Mouse (Mus musculus) limb, embryonic 10.5 days (tissue): ENCODE measurements at regions not wholly inside any gene's neighbourhood (a gene's known extent, or its start where the extent isn't known, plus 50 kb on each side); places are given as distances from the start of the nearest gene placed in this dataset.

Experiments
- DNase-seq: peaks from one replicate; pipeline ENCODE4 v3.0.0-alpha.2; 2017; ENCODE audit warnings: low spot score
- H3K27ac ChIP-seq: fragments of 300-500 bp; sonication (generic); 2 replicates; pipeline ENCODE4 v1.5.1; 2016; ENCODE audit warnings: mild to moderate bottlenecking
- H3K27me3 ChIP-seq: fragments of 300-500 bp; sonication (generic); 2 replicates; pipeline ENCODE4 v1.6.1; 2016; ENCODE audit warnings: low read depth, mild to moderate bottlenecking; ENCODE audit not compliant: poor library complexity, severe bottlenecking
- H3K36me3 ChIP-seq: fragments of 300-500 bp; sonication (generic); 2 replicates; pipeline ENCODE4 v1.6.1; 2016; ENCODE audit warnings: mild to moderate bottlenecking, moderate library complexity
- H3K4me1 ChIP-seq: fragments of 300-500 bp; sonication (generic); 2 replicates; pipeline ENCODE4 v1.6.1; 2016
- H3K4me3 ChIP-seq: fragments of 300-500 bp; sonication (generic); 2 replicates; pipeline ENCODE4 v1.5.1; 2016; ENCODE audit warnings: mild to moderate bottlenecking, moderate library complexity
- H3K9me3 ChIP-seq: fragments of 300-500 bp; sonication (generic); replicated peaks from 2 replicates; pipeline ENCODE4 v1.6.1; 2016; ENCODE audit warnings: mild to moderate bottlenecking
- WGBS: fragments of 180-500 bp; shearing (Covaris S2); methylation state at CpG from one replicate; pipeline ENCODE4 v1.1.7; 2016; 5-methylcytosine and 5-hydroxymethylcytosine counted together

DNA sequence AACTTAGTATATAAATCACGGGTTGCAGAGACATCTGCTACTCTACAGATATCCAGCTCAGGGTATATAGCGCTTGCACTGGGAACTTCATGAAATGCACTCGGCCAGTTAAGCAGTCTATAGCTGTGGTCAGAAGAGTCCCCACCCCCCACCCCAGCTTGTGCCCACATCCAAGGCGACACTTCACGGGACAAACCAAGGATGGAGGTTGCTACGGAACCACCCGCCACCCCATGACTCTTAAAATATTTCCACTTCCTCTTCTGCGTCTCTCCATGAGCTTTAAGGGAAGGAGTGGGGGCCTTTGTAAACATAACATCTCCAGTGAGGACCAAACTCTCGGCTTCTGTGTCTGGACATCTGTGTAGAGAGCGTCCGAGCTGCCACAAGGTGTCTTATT lies 469.5 kb upstream of the Fam19a5 start:
- Histone ChIP-seq H3K4me3 (no peak overlapping the region), H3K9me3 (no peaks in the 10 kb centered on the region), H3K27ac (no peak overlapping the region), H3K36me3 (no peaks in the 10 kb centered on the region), H3K4me1 (no peaks in the 10 kb centered on the region), H3K27me3 (no peaks in the 10 kb centered on the region)
- 86% methylated on average over 11 of the region's 11 CpGs for WGBS
- no peak for DNase-seq

DNA sequence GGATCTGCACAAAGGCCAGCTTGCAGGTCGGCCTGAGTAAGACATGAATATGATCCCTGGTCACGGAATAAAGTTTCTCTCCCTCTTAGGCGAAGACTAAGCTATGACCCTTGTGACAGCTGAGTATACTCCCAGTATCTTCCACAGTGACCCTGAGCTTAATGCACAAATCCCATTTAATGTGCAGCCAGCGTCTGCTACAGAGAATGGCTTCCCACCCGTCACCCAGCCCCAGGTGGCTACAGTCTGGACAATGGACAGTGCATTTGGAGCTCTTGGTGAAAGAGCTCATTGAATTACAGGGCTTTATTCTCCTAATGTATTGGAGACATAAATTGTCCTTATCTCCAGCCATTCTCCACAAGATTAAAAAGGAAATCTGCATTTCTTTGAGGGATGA lies 454.3 kb upstream of the Fam19a5 start:
- no peaks in the 10 kb centered on the region for H3K36me3 ChIP-seq
- H3K4me1 ChIP-seq, result no peaks in the 10 kb centered on the region
- DNase-seq, result no peak
- no peak overlapping the region for H3K27ac ChIP-seq
- H3K4me3 ChIP-seq, result no peak overlapping the region
- H3K9me3 ChIP-seq, result no peaks in the 10 kb centered on the region
- H3K27me3 ChIP-seq, result no peaks in the 10 kb centered on the region
- 86% methylated on average over 5 of the region's 5 CpGs for WGBS

DNA sequence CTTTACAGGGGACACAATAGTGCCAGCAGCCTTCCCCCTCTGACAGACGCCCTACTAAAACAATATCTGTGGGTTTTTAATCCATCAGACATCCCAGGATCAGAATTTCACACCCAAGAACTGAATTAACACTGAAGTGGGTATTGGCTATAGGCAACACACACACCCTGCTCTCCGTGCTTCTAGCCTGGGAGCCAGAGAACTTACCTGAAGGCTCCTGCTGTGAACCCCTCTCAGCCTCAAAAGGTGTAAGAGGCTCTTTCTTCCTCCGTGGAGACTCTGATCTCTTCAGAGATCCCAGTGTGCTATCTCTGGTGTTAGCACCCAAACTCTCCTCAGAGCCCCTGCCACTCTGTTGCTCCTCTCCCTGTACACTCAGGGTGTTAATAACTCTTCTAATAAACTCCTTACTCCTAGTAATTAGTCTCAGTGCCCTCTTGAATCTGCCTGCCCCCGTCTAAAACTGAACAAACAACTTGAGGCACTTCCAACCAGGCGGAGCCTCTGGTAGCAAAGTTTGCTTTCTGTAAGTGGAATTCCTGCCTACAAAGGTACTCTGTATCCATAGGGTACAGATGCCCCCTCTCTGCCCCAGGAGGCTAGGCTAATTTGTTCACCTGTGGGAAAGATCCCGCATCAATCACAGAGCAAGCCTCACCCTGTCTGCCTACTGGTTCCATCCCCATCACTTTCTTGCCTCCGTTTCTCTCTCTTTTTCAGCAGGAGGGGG lies 452.9 kb upstream of the Fam19a5 start:
- no peak for DNase-seq
- H3K27ac ChIP-seq, result no peak overlapping the region
- 64% methylated on average over 7 of the region's 7 CpGs for WGBS
- no peaks in the 10 kb centered on the region for H3K36me3 ChIP-seq
- no peaks in the 10 kb centered on the region for H3K9me3 ChIP-seq
- no peak overlapping the region for H3K4me3 ChIP-seq
- no peaks in the 10 kb centered on the region for H3K4me1 ChIP-seq
- no peaks in the 10 kb centered on the region for H3K27me3 ChIP-seq

DNA sequence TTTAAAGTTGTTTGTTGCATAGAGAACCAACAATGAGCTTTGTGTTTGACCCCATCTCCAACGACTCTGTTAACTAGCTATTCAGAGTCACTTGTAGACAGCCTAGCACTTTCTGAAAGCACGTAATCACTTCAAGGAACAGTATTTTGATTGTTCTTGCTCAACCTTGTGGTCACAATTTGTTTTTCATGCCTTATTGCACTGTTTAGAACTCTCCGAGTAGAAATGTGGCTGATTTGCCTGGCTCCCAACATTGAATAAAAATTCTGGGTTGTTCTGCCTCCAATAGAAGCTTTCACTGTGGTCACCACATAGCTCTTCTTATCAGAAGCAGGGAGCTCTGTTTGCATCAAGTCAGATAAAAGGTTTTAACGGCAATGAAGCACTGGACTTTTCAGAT lies 446.9 kb upstream of the Fam19a5 start:
- Histone ChIP-seq H3K27ac (no peak overlapping the region), H3K9me3 (no peaks in the 10 kb centered on the region), H3K4me3 (no peak overlapping the region), H3K27me3 (no peaks in the 10 kb centered on the region), H3K36me3 (no peaks in the 10 kb centered on the region), H3K4me1 (no peaks in the 10 kb centered on the region)
- DNase-seq, result no peak
- WGBS, result 84% methylated on average over 4 of the region's 4 CpGs

DNA sequence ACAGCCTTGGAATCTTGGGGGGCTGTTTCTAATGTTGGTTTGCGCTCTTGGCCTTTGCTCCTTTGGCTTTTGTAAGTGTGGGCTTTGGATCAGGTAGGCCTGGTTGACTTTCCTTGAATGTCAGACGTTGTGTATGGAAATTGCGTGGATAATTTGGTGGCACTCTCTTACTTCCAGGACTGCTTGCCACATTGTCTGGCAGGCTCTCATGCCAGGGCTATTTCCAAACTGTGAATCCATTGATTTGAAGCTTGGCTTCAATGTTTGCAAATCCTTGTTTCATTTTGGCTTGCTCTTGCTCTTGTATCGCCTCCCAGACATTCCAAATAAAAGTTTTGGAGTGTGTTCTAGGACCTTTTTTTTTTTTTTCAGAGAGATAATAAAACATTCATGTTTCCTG lies 443.0 kb upstream of the Fam19a5 start:
- 97% methylated on average over 4 of the region's 4 CpGs for WGBS
- H3K27ac ChIP-seq, result no peak overlapping the region

DNA sequence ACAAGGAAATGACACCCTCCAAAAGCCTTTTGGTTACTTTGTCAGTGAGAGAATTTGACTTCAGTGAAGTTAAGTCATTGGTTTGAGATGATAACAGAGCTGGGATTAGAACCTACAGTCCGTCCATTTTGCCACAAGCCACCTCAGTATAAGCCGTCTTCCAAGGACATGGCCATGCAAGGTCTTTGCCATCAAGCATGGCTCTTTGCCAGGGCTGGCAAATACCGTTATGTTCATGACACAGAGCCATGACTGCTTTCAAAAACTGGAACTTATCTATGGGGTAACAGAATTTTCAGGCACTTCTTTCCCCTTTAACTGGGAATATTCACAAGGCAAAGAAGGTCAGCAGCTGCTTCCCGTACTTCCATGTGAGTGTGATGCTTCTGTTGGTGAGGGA lies 441.9 kb upstream of the Fam19a5 start:
- Histone ChIP-seq H3K4me3 (no peak overlapping the region), H3K36me3 (no peaks in the 10 kb centered on the region), H3K27ac (no peak overlapping the region), H3K4me1 (no peaks in the 10 kb centered on the region), H3K27me3 (no peaks in the 10 kb centered on the region), H3K9me3 (no peaks in the 10 kb centered on the region)
- DNase-seq, result no peak
- 93% methylated on average over 4 of the region's 4 CpGs for WGBS

More for the DNA sequence above, 443.0 kb upstream of the Fam19a5 start:
- no peaks in the 10 kb centered on the region for H3K4me1 ChIP-seq
- no peaks in the 10 kb centered on the region for H3K36me3 ChIP-seq
- no peak for DNase-seq
- H3K4me3 ChIP-seq, result no peak overlapping the region
- no peaks in the 10 kb centered on the region for H3K9me3 ChIP-seq
- no peaks in the 10 kb centered on the region for H3K27me3 ChIP-seq

DNA sequence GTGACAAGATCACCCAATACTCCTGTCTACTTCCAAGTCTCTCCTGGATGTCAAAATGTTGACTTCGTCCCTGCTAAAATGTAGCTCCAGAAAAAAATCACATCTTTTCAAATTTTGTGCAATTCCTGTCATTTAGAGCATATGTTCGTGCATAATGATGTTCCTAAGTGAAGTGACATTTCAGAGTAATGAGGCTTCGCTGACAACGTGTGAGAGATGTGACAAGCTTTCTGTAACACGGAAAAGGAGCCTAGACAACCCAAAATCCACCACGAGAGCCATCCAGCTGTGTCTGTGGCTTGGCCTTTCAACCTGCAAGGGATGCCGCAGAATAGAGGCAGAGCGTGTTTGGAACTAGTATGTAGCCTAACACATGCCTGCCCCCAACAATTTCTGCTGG lies 438.1 kb upstream of the Fam19a5 start:
- no peaks in the 10 kb centered on the region for H3K9me3 ChIP-seq
- no peaks in the 10 kb centered on the region for H3K36me3 ChIP-seq
- 87% methylated on average over 8 of the region's 8 CpGs for WGBS
- H3K4me3 ChIP-seq, result no peak overlapping the region
- H3K27me3 ChIP-seq, result no peaks in the 10 kb centered on the region
- no peak overlapping the region for H3K27ac ChIP-seq
- no peak for DNase-seq
- H3K4me1 ChIP-seq, result no peaks in the 10 kb centered on the region

DNA sequence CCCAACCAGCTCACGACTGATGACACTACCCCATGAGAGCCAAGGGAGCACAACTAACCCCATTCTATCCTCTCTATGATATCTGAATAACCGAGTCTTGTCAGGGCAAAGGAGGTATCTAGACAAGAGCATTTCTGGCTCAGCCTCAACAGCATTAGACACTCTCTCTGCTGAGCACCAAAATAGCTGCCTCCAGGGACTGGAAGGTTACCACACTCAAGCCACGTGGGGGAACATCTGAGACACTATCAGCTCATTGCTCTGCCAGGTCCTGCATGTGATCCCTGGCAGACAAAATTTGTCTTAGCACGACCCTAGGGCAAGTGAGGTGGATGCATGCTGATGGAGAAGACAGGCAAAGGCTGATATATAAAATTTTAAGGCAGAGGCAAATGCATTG lies 436.4 kb upstream of the Fam19a5 start:
- Histone ChIP-seq H3K27me3 (no peaks in the 10 kb centered on the region), H3K27ac (no peak overlapping the region), H3K36me3 (no peaks in the 10 kb centered on the region), H3K4me3 (no peak overlapping the region), H3K4me1 (no peaks in the 10 kb centered on the region), H3K9me3 (no peaks in the 10 kb centered on the region)
- WGBS, result 81% methylated on average over 4 of the region's 4 CpGs
- no peak for DNase-seq

DNA sequence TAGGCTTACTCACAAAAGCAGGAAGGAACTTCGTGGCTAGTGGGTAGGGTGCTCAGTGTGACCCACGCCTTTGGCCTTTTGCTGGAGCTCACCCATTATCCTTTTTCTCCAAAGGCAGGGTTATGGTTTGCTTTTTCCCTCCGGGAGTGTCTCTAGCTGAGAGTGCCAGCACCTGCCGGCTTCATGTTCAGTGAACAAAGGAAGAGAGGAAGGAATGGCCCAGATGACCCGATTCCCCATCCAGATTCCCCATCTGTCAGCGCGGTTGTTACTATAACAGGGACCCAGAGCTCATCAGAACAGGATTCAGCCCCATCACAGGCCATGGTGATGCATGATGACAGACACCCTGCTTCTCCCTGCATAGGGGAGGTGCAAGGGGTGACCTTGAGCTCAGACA lies 435.7 kb upstream of the Fam19a5 start:
- no peak for DNase-seq
- no peaks in the 10 kb centered on the region for H3K36me3 ChIP-seq
- no peaks in the 10 kb centered on the region for H3K9me3 ChIP-seq
- no peak overlapping the region for H3K27ac ChIP-seq
- H3K4me3 ChIP-seq, result no peak overlapping the region
- WGBS, result 82% methylated on average over 7 of the region's 7 CpGs
- no peaks in the 10 kb centered on the region for H3K4me1 ChIP-seq
- H3K27me3 ChIP-seq, result no peaks in the 10 kb centered on the region

DNA sequence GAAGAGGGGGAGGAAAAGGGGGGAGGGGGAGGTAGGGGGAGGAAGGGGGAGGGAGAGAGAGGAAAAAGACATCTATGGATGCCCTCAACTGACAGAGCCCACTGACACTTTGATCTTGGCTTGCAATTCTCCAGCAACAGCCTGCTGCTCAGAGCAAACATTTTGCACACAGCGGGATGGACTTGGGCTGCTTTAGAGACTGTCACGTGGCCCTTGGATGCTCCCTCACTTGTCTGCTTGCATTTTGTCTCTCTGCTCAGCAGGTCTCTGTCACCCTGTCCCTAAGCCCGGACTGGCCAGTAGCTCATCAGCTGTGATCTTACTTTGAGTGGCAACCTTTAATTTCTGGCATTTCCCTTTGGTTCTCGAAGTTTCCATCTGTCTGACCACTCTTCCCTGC lies 421.4 kb upstream of the Fam19a5 start:
- H3K27ac ChIP-seq, result no peak overlapping the region
- DNase-seq, result no peak
- no peaks in the 10 kb centered on the region for H3K9me3 ChIP-seq
- H3K36me3 ChIP-seq, result no peaks in the 10 kb centered on the region
- no peaks in the 10 kb centered on the region for H3K27me3 ChIP-seq
- no peaks in the 10 kb centered on the region for H3K4me1 ChIP-seq
- 24% methylated on average over 4 of the region's 4 CpGs for WGBS
- no peak overlapping the region for H3K4me3 ChIP-seq

DNA sequence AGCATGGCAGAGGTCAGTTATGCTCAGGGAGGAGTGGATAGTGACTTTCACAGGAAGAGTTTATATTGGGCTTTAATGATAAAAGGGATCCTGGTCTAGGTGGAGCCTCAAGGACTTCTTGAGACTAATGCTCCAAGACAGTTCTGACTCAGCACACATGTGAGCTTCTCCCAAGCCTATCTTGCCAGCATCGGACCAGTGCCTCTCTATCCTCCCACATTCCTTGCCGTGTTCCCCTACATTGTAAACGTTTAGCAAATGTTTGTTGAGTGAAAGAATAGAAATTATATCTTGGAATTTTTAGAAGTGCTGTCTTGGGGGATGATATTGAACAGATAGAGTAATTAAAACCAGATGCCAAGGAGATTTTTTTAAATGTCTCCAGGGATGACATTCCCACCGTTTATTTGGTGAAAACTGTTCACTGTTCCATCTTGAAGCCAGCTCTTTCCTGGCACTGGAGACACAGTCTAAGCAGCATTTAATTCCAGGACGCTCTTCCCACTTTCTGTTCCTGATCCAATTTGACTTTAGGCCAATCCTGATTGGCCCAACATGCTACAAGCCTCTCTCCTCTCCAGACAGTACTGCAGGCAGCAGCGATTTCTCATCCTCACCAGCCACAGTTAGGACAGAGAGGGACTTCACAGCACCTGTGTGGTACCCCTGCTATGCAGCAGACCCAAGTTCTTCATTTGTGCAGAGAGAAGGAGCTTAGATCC lies 418.5 kb upstream of the Fam19a5 start:
- H3K27ac ChIP-seq, result no peak overlapping the region
- 74% methylated on average over 6 of the region's 6 CpGs for WGBS
- no peaks in the 10 kb centered on the region for H3K9me3 ChIP-seq
- no peak for DNase-seq
- H3K27me3 ChIP-seq, result no peaks in the 10 kb centered on the region
- H3K4me1 ChIP-seq, result no peaks in the 10 kb centered on the region
- H3K36me3 ChIP-seq, result no peaks in the 10 kb centered on the region
- no peak overlapping the region for H3K4me3 ChIP-seq

DNA sequence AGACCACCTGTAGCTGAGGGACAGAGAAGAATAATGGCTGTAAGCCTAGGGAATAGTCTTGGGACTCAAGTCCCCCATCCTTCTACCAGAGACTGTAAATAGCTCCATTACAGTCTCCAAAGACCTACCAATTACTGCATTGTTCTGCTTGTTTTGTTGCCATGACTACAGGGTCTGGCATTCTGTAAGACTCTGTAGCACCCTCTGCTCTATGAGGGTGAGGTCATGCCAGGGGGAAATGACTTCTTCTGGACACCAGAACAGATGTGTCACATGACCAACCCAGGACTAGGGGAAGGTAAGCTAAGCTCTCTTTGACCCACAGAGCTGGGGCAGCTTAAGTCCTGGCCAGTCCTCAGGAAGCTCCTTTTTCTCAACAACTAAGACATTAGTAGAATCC lies 405.2 kb upstream of the Fam19a5 start:
- Histone ChIP-seq H3K27ac (no peak overlapping the region), H3K36me3 (no peaks in the 10 kb centered on the region), H3K27me3 (no peaks in the 10 kb centered on the region), H3K9me3 (no peaks in the 10 kb centered on the region), H3K4me1 (no peaks in the 10 kb centered on the region), H3K4me3 (no peak overlapping the region)
- DNase-seq, result no peak

DNA sequence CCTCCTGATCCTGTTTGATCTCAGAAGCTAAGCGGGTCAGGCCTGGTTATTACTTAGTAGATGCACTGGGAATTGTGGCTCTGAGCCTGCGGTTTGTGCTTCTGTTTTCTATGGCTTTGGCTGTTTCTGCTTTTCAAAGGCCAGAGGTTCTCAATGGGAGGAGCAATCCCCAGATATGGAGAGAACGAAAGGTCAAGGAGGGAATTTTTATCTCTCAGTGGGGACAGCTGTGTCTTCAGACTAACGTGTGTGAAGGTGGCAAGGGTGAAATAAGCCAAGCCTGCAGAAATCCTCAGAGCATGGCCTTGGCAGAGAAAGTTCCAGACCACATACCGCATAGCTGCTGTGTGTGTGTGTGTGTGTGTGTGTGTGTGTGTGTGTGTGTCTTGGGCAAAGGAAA lies 375.0 kb upstream of the Fam19a5 start:
- H3K27me3 ChIP-seq, result no peaks in the 10 kb centered on the region
- H3K9me3 ChIP-seq, result no peaks in the 10 kb centered on the region
- WGBS, result 84% methylated on average over 5 of the region's 5 CpGs

DNA sequence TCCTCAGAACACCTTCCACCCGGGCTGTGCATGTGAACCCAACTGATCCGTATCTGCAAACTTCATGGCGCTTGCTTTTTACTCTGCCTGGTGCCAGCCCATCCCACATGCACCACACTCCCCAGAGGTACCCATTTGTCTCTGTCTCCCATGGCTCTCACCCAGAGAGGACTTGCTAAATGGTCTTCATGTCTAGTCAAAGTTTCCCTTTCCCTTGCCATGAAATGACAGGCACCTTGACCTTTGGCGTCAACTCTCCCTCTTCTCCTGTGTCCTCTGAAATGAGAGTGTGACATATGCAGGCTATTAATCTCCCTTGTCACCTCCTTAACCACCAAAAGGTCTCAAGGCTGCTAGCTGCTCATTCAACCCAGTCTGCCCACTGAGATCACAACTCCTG lies 373.2 kb upstream of the Fam19a5 start:
- no peaks in the 10 kb centered on the region for H3K36me3 ChIP-seq
- 47% methylated on average over 4 of the region's 4 CpGs for WGBS
- no peaks in the 10 kb centered on the region for H3K9me3 ChIP-seq
- no peak overlapping the region for H3K4me3 ChIP-seq
- DNase-seq, result no peak
- H3K27me3 ChIP-seq, result no peaks in the 10 kb centered on the region
- no peaks in the 10 kb centered on the region for H3K4me1 ChIP-seq
- H3K27ac ChIP-seq, result no peak overlapping the region

More for the DNA sequence above, 375.0 kb upstream of the Fam19a5 start:
- DNase-seq, result no peak
- Histone ChIP-seq H3K4me1 (no peaks in the 10 kb centered on the region), H3K4me3 (no peak overlapping the region), H3K27ac (no peak overlapping the region), H3K36me3 (no peaks in the 10 kb centered on the region)
